Mouse (Mus musculus) mature B cell (primary cell): Measurements from ENCODE around the gene Arhgef15.
"Not testable (repeated sequence)": the region's sequence is repeated elsewhere in the genome, so short reads cannot be mapped to it uniquely, and the experiment has no call there.

Source experiments
- in situ Hi-C: fragments of 300-500 bp; cut with MboI; formaldehyde crosslinking; loops from 2 replicates; pipeline ENCODE4 v1.14.3; 2019

The Arhgef15 gene

DNA sequence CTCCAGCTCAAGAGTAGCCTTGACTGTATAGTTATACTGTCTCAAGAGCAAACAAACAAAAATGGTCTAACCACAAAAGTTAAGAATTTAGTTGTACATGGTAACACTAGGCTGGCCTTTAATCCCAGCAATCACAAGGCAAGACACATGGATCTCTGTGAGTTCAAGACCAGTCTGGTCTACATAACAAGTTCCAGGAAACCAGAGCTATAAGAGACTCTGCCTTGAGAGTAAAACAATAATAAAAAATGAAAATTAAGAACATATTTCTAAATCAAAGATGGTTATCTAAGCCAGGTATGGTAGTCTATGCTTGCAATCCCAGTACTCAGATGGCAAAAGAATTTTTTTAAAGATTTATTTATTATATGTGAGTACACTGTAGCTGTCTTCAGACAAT, 7.8 kb upstream of the Arhgef15 start:
- in situ Hi-C loops: no loop called here

DNA sequence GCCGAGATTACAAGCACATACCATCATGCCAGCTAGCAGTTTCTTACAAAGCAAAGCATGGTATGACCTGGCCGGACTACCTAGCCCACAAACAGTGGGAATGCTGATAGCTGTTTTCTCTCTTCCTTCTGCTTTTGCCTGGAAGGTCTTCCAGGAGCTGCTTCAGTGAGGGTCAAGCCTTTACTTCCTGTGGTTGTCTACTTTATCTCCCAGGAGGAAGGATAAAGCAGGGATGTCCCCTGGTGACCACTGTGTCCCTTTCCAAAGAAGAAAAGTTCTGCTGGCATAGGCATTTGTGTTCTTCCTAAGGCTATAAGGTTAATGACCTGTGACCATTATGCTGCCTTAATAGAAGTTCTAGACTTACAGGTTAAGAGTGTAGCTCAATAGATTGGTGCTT, 6.1 kb upstream of the Arhgef15 start:
- in situ Hi-C loops: no loop called here

DNA sequence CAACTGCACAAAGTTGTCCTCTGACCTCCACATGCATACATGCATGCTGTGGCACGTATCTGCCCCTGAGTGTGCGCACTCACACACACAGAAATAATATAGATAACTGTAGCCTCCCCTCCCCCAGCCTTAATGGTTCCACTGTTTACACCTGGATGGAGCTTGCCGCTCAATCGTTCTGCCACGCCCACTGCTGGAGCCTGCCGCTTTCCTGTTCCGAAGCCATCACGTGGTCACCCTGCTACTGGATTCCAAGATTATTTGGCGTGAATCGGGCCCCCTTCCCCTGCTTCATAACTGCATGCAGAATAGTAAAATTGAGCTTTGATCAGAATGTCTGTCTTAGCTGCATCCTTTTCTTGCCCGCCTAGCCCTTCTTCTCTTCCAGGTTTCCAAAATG, 4.9 kb upstream of the Arhgef15 start:
- in situ Hi-C loops: not testable (repeated sequence)

GRCm38 (mm10) chr11:68961596-68961995, 4.3 kb upstream of the Arhgef15 start:
- in situ Hi-C loops: no loop called here

DNA sequence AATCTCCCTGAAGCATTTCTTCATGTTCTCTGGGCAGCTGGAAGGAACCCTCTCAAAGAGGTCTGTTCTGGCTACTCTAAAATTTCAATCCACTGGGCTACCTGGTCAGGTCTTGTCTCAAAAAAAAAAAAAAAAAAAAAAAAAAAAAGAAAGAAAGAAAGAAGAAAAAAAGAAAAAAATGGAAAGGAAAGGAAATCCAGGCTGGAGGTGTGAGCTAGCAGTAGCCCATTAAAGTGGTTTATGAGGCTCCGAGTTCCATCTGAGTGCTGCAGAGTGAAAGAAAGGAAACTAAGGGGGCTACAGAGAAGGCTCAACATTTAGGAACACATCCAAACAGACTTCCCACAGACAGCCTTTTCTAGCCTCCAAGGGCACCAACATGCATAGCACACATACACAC, 691 bp upstream of the Arhgef15 start:
- in situ Hi-C loops: no loop called here

- in situ Hi-C loops: no loop called here
Observed at GRCm38 (mm10) chr11:68956697-68957096, 583 bp downstream of the Arhgef15 start.

DNA sequence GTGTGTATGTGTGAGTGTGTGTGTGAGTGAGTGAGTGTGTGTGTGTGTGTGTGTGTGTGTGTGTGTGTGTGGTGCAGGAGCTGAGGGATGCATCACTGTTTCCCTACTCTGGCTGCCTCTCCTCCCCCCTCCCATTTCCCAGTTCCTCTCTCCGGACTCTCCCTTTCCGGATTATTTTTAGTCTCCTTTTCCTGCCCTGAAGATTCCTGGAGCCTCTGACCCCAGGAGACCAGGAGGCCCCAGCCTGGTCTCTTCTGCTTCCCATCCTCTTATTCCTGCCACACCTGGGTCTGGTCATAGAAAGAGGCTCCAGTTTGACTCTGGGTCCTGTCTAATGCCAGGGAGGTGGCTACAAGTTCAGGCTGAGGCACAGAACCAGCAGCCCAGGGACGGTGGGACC, 1.2 kb downstream of the Arhgef15 start:
- in situ Hi-C loops: no loop called here

- in situ Hi-C loops: no loop called here
Observed at GRCm38 (mm10) chr11:68955473-68955872, 1.8 kb downstream of the Arhgef15 start.

- in situ Hi-C loops: no loop called here
Observed at GRCm38 (mm10) chr11:68954408-68954807, 2.9 kb downstream of the Arhgef15 start.

DNA sequence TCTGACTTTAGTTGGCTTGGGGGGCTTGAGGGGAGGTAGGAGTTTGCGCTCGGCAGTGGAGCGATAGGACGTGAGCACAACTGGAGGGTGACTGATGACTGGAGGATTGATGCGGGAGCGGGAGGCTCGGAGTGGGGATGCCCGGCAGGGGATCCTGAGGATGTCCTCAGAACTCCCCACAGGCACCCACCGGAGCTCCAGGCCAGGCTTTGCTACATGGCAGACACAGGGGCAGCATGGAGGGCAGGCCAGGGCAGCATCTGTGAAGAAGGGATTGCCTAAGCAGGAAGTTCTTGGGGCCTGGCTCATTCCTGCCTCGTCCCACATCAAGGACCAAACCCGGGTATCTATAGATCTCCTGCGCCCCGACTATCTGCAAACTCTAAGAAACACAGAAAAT, 3.4 kb downstream of the Arhgef15 start:
- in situ Hi-C loops: no loop called here

DNA sequence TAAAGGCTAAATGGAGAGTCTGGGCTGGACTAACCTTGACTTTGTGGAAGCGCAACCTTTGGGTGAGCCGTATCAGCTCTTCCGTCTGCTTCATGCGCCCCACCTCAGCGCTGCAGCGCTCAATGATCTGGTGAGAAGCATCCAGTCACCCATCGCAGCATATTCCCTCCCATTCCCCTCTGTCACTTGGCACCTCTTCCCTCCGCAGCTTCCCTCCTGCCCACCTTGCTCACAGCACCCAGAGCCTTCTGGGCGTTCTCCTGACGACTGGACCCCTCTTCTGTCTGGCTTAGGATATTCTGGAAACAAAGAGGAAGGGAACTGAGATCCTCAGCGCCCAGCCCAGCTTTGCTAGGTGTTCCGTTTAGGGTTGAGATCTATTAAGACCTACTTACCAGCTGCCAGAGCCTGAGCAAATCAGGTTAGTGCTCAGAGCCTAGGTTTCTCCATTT, 9.7 kb downstream of the Arhgef15 start:
- in situ Hi-C loops: no loop called here

DNA sequence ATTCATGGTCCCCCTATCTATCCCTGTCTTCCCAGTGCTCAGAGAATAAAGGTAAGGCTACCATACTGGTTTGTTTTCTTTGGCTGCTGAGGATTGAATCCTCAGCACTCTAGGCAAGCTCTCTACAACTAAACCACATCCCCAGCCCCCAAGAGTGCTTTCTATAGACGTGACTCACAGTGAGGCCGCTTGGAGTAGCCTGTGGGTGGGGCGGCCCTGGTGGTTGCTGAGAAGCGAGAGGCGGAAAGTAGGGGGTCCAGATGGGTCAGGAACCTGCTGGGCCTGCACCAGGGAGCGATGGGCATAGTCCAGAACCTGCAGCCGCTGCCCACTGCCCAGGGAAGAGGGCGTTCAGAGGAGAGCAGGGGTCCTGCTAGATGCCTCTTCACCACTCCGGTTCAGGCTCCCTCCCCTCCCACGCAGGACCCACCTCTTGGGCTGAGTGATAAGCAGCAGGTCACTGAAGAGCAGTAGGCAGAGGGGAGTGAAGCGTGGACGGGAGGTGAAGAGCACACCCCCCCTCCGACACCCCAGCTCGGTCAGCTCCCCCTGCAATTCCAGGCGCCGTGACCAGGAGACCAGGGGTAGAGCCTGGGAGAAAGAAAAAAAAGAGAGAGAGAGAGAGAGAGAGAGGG, 10.4 kb downstream of the Arhgef15 start:
- in situ Hi-C loops: no loop called here

DNA sequence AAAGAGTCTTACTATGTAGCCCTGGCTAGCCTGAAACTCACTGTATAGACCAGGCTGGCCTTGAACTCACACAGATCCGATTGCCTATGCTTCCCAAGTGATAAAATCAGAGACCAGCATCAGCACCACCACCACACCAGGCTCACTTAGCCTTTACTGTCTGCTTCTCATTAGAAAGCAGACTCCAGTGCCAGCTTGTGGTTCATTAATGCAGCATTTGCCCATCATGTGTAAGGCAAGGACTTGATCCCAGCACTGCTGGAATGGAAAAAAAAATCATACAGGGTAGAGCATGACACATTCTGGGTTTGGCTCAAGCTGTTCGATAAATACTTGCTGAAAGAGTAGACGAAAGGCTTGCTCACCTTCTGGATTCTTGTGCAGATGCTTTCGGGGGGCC, 11.3 kb downstream of the Arhgef15 start:
- in situ Hi-C loops: no loop called here

GRCm38 (mm10) chr11:68945245-68945644, 12.0 kb downstream of the Arhgef15 start:
- in situ Hi-C loops: no loop called here

- in situ Hi-C loops: no loop called here
Observed at GRCm38 (mm10) chr11:68942731-68943130, 14.5 kb downstream of the Arhgef15 start.

DNA sequence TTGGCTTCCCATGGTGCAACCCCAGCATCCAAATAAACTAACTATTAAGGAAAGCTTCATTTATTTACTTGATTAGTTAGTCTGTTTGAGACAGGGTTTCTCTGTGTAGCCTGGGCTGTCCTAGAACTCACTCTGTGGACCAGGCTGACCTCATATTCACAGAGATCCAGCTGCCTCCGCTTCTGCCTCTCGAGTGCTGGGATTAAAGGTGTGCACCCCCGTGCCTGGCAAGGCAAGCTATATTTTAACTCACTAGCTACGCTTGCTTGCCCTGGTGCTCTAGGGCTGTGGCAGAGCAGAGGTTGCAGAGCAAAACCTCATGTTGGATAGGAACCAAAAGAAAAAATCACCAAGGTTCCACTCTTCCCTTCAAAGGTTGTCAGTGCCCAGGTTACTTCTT, 16.8 kb downstream of the Arhgef15 start:
- in situ Hi-C loops: no loop called here

- in situ Hi-C loops: no loop called here
Observed at GRCm38 (mm10) chr11:68939451-68940304, 17.6 kb downstream of the Arhgef15 start.

DNA sequence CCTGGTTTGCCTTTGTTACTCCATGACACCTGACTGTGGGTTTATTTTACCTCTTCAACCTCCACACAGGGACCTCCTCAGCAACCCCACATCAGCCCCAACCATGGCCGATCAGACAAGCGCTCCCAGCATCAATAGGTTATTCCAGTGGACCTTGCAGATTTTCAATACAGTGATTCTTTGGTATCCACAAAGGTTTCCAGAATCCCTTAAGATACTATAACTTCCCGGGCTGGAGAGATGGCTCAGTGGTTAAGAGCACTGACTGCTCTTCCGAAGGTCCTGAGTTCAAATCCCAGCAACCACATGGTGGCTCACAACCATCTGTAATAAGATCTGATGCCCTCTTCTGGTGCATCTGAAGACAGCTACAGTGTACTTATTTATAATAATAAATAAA, 20.3 kb downstream of the Arhgef15 start:
- in situ Hi-C loops: not testable (repeated sequence)

DNA sequence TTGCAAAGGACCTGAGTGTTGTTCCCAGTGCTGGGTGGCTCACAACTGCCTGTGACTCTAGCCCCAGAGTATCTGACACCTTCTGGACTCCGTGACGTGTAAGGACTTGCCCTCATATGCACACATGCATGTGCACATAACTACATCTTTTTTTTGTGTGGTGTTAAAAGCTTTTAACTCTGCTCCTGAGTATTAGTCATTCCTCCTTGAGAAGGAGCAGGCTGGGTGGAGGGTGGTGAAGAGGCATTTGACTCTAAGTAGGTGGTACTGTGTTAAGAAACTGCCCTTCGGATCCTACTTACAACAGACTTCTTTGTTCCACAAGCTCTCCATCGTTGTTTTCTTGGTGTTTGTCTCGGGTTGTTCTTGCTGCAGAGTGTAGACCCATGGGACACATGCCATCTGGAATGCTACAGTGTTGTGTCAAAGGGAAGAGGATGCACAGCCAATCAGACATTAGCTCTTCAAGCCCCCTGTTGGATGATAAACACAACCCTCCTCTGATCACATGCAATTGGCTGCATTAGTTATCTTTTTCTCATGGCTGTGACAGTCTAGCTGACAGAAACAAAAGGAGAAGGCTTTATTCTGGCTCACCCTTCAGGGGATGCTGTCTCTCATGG, 23.3 kb downstream of the Arhgef15 start:
- in situ Hi-C loops: no loop called here

- in situ Hi-C loops: no loop called here
Observed at GRCm38 (mm10) chr11:68929947-68930346, 27.3 kb downstream of the Arhgef15 start.

- in situ Hi-C loops: no loop called here
Observed at GRCm38 (mm10) chr11:68926981-68927380, 30.3 kb downstream of the Arhgef15 start, which contains the start of gene Odf4. TSS of gene Odf4 (minus strand) at chr11:68927081.

- in situ Hi-C loops: no loop called here
Observed at GRCm38 (mm10) chr11:68924749-68925148, 32.5 kb downstream of the Arhgef15 start.

GRCm38 (mm10) chr11:68923191-68923590, 34.1 kb downstream of the Arhgef15 start:
- in situ Hi-C loops: no loop called here
